Mouse (Mus musculus) bone marrow macrophage, adult 2 months (primary cell): ENCODE measurements around the gene Plppr1.

Source experiments
- CTCF ChIP-seq: IDR thresholded peaks from 2 replicates; pipeline ENCODE4 v1.5.1; 2012; ENCODE audit warnings: low read depth, mild to moderate bottlenecking, low read length, moderate library complexity
- POLR2A ChIP-seq: IDR thresholded peaks from 2 replicates; pipeline ENCODE4 v1.6.1; 2012; ENCODE audit warnings: mild to moderate bottlenecking, low read depth, low read length, borderline replicate concordance

- TF ChIP-seq CTCF, result no peak
- TF ChIP-seq POLR2A, result no peak
Measured at GRCm38 (mm10) chr4:49357097-49357496, 298.0 kb downstream of the Plppr1 start.
